Mouse (Mus musculus): ENCODE measurements at regions not wholly inside any gene's neighbourhood (a gene's known extent, or its start where the extent isn't known, plus 50 kb on each side); places are given as distances from the start of the nearest gene placed in this dataset.

DNA sequence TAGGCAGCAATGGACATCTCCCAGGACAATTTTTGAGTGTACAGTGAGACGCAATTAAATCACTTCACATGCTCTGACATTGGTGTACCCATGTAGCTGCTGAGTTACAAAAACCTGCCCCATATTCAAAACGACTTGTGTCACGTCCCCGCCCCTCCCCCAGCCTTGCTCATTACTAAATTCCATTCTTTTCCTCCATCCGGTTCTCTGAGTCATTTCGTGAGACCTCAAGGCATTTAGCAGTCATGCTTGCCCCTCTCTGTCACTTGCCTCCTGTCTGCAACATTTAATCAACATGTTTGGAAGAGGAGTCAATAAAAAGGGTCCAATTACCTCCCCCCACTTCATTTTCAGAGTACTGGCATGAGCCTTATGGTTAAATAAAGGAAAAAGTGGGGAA is 156.3 kb upstream of the Id4 start:
- no peak for TF ChIP-seq CTCF (IDR thresholded peaks at IDR 0.05)
- WGBS: 81% methylated on average over 6 of the region's 6 CpGs
- ATAC-seq (ENCODE audit: low FRiP score): no peak

DNA sequence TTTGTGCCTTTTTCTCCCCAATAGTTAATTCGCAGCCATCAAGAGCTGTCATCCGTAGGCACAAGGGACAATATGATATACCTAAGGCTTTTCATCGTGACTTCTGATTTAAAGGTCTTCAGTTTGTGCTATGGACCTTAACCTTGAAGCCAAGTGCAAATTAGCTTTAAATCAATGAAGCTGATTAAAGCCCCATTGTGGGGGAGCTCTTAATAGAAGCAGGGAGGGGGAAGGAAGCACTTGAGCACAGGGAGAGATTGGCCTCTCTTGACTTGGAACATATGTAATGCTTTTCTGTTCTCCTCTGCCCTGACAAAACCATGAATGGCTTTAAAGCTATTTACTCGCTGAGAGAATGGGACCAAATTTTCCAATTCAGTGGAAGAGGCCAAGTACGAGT is 154.1 kb upstream of the Id4 start:
- Histone ChIP-seq H3K9ac (replicated peaks; ENCODE audit: low read length, poor library complexity, severe bottlenecking) (no peak overlapping the region), H3K27ac (ENCODE audit: low read depth, low read length) (no peak overlapping the region), H3K4me2 (ENCODE audit: low read depth, low read length, poor library complexity, severe bottlenecking) (no peak overlapping the region), H3K36me3 (ENCODE audit: insufficient read depth, low read length) (no peaks in the 10 kb centered on the region), H3K9me3 (ENCODE audit: low read length) (no peaks in the 10 kb centered on the region), H3K27me3 (ENCODE audit: insufficient read depth, low read length) (no peaks in the 10 kb centered on the region), H3K4me3 (ENCODE audit: low read depth, low read length) (no peak overlapping the region), H3K4me1 (ENCODE audit: insufficient read depth, low read length) (no peaks in the 10 kb centered on the region)
- TF ChIP-seq CTCF (IDR thresholded peaks at IDR 0.05): no peak
- 56% methylated on average over 5 of the region's 5 CpGs for WGBS
- peak; percentile 12 for DNase-seq (ENCODE audit: low spot score)
- ATAC-seq (ENCODE audit: low FRiP score): no peak

More for the DNA sequence above, 156.3 kb upstream of the Id4 start:
- H3K4me2 ChIP-seq (ENCODE audit: low read depth, low read length, poor library complexity, severe bottlenecking): no peak overlapping the region
- H3K36me3 ChIP-seq (ENCODE audit: insufficient read depth, low read length): no peaks in the 10 kb centered on the region
- no peak overlapping the region for H3K9ac ChIP-seq (replicated peaks; ENCODE audit: low read length, poor library complexity, severe bottlenecking)
- H3K27ac ChIP-seq (ENCODE audit: low read depth, low read length): no peak overlapping the region
- no peaks in the 10 kb centered on the region for H3K4me1 ChIP-seq (ENCODE audit: insufficient read depth, low read length)
- H3K9me3 ChIP-seq (ENCODE audit: low read length): no peaks in the 10 kb centered on the region
- H3K27me3 ChIP-seq (ENCODE audit: insufficient read depth, low read length): no peaks in the 10 kb centered on the region
- H3K4me3 ChIP-seq (ENCODE audit: low read depth, low read length): no peak overlapping the region
- DNase-seq (ENCODE audit: low spot score): no peak

DNA sequence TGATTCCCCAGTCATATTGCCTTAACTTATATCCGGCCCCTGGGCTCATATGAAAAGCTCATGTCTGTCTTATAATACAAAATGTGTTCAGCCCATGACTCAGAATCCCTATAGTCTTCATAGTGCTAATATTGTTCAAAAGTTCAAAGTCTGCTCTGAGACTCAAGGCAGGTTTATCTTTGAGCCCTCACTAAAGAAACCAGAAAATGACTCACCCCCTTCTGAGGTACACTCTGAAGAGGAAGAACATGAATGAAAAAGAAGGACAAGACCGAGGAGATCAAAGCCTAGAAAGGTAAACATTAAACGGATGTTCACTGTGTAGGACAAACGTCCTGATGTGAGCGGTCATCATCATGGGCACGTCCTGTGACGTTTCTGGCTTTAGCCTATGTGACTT is 145.1 kb upstream of the Id4 start:
- ATAC-seq (ENCODE audit: low FRiP score) (no peak), DNase-seq (ENCODE audit: low spot score) (no peak)
- no peak overlapping the region for H3K4me2 ChIP-seq (ENCODE audit: low read depth, low read length, poor library complexity, severe bottlenecking)
- H3K4me1 ChIP-seq (ENCODE audit: insufficient read depth, low read length): no peaks in the 10 kb centered on the region
- WGBS: 86% methylated on average over 7 of the region's 7 CpGs
- TF ChIP-seq CTCF (IDR thresholded peaks at IDR 0.05): no peak
- no peaks in the 10 kb centered on the region for H3K27me3 ChIP-seq (ENCODE audit: insufficient read depth, low read length)
- no peaks in the 10 kb centered on the region for H3K36me3 ChIP-seq (ENCODE audit: insufficient read depth, low read length)
- no peaks in the 10 kb centered on the region for H3K9me3 ChIP-seq (ENCODE audit: low read length)
- H3K4me3 ChIP-seq (ENCODE audit: low read depth, low read length): no peak overlapping the region
- H3K9ac ChIP-seq (replicated peaks; ENCODE audit: low read length, poor library complexity, severe bottlenecking): no peak overlapping the region
- H3K27ac ChIP-seq (ENCODE audit: low read depth, low read length): no peak overlapping the region

DNA sequence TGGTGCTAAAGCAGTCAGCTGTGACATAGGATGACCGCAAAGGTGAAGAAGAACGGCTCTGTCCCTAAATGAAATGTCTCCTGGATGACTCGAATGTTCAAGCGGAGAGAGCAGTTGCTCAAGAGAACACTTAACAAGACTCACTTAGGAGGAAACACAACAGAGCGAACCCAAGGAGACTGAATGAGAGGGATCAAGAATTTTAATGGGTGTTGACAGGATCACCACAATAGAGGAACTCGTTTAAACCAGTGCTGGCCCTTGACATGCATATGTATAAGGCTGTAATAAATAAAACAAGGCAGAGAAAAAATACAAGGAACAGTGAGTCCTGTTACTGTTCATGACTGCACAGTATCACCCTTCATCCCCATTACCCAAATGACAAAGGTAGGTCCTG is 134.4 kb upstream of the Id4 start:
- WGBS: 48% methylated on average over 6 of the region's 6 CpGs
- TF ChIP-seq CTCF (IDR thresholded peaks at IDR 0.05): no peak
- Histone ChIP-seq H3K27me3 (ENCODE audit: insufficient read depth, low read length) (no peaks in the 10 kb centered on the region), H3K27ac (ENCODE audit: low read depth, low read length) (no peak overlapping the region), H3K36me3 (ENCODE audit: insufficient read depth, low read length) (no peaks in the 10 kb centered on the region), H3K9ac (replicated peaks; ENCODE audit: low read length, poor library complexity, severe bottlenecking) (no peak overlapping the region), H3K4me1 (ENCODE audit: insufficient read depth, low read length) (no peaks in the 10 kb centered on the region), H3K4me3 (ENCODE audit: low read depth, low read length) (no peak overlapping the region), H3K4me2 (ENCODE audit: low read depth, low read length, poor library complexity, severe bottlenecking) (no peak overlapping the region), H3K9me3 (ENCODE audit: low read length) (no peaks in the 10 kb centered on the region)
- ATAC-seq (ENCODE audit: low FRiP score) (no peak), DNase-seq (ENCODE audit: low spot score) (peak; percentile 36)

DNA sequence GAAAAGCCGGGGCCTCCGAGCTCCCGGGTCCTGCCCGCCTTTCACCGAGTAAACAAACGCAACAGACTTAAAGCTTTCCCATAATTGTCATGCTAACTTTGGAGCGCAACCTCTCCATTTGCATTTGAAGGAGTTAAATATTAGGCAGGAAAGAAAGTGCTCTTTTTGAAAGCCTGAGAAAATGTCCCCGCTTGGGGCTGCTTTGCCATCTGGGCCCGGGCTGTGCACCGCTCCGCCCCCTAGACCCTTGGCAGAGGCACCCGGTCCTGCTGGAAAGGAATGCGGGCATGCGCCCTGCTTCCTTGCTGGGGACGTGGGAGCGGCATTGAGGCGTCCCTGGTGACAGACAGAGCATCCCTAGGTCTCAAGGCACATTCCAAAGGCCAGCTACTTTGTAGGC is 130.3 kb upstream of the Id4 start:
- DNase-seq (ENCODE audit: low spot score) (peak; percentile 81), ATAC-seq (ENCODE audit: low FRiP score) (peak; percentile 44; the same call in 1 of the 2 replicates)
- peak; percentile 31 for TF ChIP-seq CTCF (IDR thresholded peaks at IDR 0.05)
- H3K4me1 ChIP-seq (ENCODE audit: insufficient read depth, low read length): no peaks in the 10 kb centered on the region
- no peaks in the 10 kb centered on the region for H3K27me3 ChIP-seq (ENCODE audit: insufficient read depth, low read length)
- no peaks in the 10 kb centered on the region for H3K9me3 ChIP-seq (ENCODE audit: low read length)
- no peak overlapping the region for H3K27ac ChIP-seq (ENCODE audit: low read depth, low read length)
- H3K4me2 ChIP-seq (ENCODE audit: low read depth, low read length, poor library complexity, severe bottlenecking): peak overlapping the region; percentile 36
- WGBS: 5% methylated on average over 17 of the region's 17 CpGs
- peak overlapping the region; percentile 18 for H3K4me3 ChIP-seq (ENCODE audit: low read depth, low read length)
- H3K9ac ChIP-seq (replicated peaks; ENCODE audit: low read length, poor library complexity, severe bottlenecking): no peak overlapping the region
- no peaks in the 10 kb centered on the region for H3K36me3 ChIP-seq (ENCODE audit: insufficient read depth, low read length)

DNA sequence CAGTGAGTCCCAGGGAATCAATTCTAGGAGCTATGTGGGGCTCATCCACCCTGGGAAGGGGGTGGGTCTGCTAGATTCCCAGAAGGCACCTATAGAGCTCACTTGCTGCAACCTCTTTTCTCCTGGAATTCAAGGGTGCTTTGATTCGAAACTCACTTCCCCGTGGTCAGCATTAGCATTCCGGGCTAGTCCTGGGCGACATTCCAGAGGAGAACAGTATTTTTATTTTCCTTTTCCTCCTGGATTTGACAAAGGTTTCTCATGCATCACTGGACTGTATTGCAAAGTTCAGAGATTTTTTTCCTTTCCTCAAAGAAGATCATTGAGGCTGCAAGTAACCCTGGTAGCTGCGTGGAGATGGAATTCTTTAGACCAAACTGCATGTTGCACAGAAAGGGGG is 129.3 kb upstream of the Id4 start:
- Histone ChIP-seq H3K27me3 (ENCODE audit: insufficient read depth, low read length) (no peaks in the 10 kb centered on the region), H3K36me3 (ENCODE audit: insufficient read depth, low read length) (no peaks in the 10 kb centered on the region), H3K9ac (replicated peaks; ENCODE audit: low read length, poor library complexity, severe bottlenecking) (no peak overlapping the region), H3K27ac (ENCODE audit: low read depth, low read length) (no peak overlapping the region), H3K4me2 (ENCODE audit: low read depth, low read length, poor library complexity, severe bottlenecking) (no peak overlapping the region), H3K4me3 (ENCODE audit: low read depth, low read length) (no peak overlapping the region), H3K4me1 (ENCODE audit: insufficient read depth, low read length) (no peaks in the 10 kb centered on the region), H3K9me3 (ENCODE audit: low read length) (no peaks in the 10 kb centered on the region)
- DNase-seq (ENCODE audit: low spot score) (no peak), ATAC-seq (ENCODE audit: low FRiP score) (no peak)
- 30% methylated on average over 5 of the region's 5 CpGs for WGBS
- no peak for TF ChIP-seq CTCF (IDR thresholded peaks at IDR 0.05)

Measured in midbrain, postnatal 0 days (tissue).